Mouse (Mus musculus): Measurements from ENCODE around the gene Spint2.
"Not testable (repeated sequence)": the region's sequence is repeated elsewhere in the genome, so short reads cannot be mapped to it uniquely, and the experiment has no call there.

DNA sequence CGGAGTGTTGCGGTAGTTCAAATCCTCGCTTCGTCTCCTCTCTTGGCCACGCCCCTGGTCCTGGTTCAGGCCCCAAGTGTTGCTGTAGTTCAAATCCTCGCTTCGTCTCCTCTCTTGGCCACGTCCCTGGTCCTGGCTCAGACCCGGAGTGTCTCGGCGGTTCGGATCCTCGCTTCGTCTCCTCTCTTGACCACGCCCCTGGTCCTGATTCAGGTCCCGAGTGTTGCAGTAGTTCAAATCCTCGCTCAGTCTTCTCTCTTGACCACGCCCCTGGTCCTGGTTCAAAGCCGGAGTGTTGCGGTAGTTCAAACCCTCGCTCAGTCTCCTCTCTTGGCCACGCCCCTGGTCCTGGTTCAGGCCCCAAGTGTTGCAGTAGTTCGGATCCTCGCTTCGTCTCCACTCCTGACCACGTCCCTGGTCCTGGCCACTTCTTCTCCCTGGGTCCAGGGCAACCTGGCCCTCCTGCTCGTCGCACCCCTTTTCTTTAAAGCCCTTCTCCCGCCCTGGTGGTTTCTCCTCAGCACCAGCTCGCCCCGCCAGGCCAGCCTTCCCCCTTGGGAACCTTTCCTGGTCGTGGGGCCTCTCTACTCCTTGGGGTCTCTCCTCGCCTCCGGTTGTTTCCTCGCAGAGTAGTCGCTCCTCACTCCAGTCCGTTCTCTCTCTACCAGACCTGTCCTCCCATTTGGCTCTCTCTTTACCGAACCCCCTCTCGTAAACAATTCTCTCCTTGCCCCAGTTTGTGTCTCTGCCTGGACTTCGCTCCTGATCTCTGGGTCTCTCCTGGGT is 68.7 kb downstream of the Spint2 start:
- TF ChIP-seq CTCF (IDR thresholded peaks at IDR 0.05; ENCODE audit: borderline replicate concordance, control insufficient read depth, extremely low read depth, insufficient read depth, low read length, poor library complexity); POLR2A (IDR thresholded peaks at IDR 0.05; ENCODE audit: control insufficient read depth, extremely low read depth, insufficient read depth, low read length, poor library complexity): not testable (repeated sequence)

Measured in thymus, adult 2 months (tissue).